Mouse (Mus musculus): Measurements from ENCODE around the gene Map3k21. TPM values are rescaled to one million over a fixed set of nuclear protein-coding genes. Genes with fewer than 3 reads are reported as not detected.
A peak's percentile ranks its signal among the peaks of the same experiment; 100 is the strongest.

Map3k21 gene
- polyA plus RNA-seq, 1 experiment from 2014 or later: 5.8 TPM

- Histone ChIP-seq H3K4me1 (ENCODE audit: control insufficient read depth, insufficient read depth, low read length) (no peaks in the 10 kb centered on the region), H3K9me3 (ENCODE audit: control insufficient read depth, low read length) (no peaks in the 10 kb centered on the region), H3K4me2 (replicated peaks; ENCODE audit: low read depth, low read length) (no peak overlapping the region), H3K9ac (ENCODE audit: low read depth, low read length) (no peak overlapping the region), H3K4me3 (ENCODE audit: low read length) (no peak overlapping the region), H3K27ac (ENCODE audit: low read depth, low read length) (no peak overlapping the region), H3K36me3 (ENCODE audit: control insufficient read depth, insufficient read depth, low read length) (no peaks in the 10 kb centered on the region), H3K27me3 (ENCODE audit: control insufficient read depth, insufficient read depth, low read length) (no peaks in the 10 kb centered on the region)
- ATAC-seq (ENCODE audit: low FRiP score, low TSS enrichment): no peak
- WGBS: 85% methylated on average over 4 of the region's 4 CpGs
These were observed 65.7 kb downstream of the Map3k21 start for GRCm38 (mm10) chr8:125975981-125976380.

DNA sequence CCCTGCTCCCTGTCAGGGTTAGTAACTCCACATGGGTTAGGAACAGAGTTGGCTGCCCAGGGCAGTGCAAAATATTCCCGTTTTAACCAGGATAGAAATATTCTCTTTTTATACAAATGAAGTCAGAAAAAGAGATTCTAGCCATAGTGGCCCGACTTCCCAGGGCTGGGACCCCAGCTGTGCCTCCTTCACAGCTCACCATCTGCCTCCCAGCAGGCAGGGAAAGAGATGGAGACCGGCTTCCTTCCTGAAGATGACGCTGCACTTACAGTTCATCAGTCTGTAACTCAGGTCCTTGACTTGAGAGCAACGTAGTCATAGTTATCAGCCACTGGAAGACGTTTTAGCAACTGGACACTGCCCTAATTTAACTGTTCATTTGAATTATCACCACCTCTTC, 70.6 kb downstream of the Map3k21 start:
- Histone ChIP-seq H3K4me2 (replicated peaks; ENCODE audit: low read depth, low read length) (no peak overlapping the region), H3K9me3 (ENCODE audit: control insufficient read depth, low read length) (no peaks in the 10 kb centered on the region), H3K9ac (ENCODE audit: low read depth, low read length) (no peak overlapping the region), H3K27me3 (ENCODE audit: control insufficient read depth, insufficient read depth, low read length) (no peaks in the 10 kb centered on the region), H3K27ac (ENCODE audit: low read depth, low read length) (no peak overlapping the region), H3K4me3 (ENCODE audit: low read length) (no peak overlapping the region), H3K36me3 (ENCODE audit: control insufficient read depth, insufficient read depth, low read length) (no peaks in the 10 kb centered on the region), H3K4me1 (ENCODE audit: control insufficient read depth, insufficient read depth, low read length) (no peaks in the 10 kb centered on the region)
- ATAC-seq (ENCODE audit: low FRiP score, low TSS enrichment): no peak
- WGBS: 35% methylated on average over 6 of the region's 6 CpGs

GRCm38 (mm10) chr8:125983515-125983914, 73.3 kb downstream of the Map3k21 start:
- Histone ChIP-seq H3K4me3 (ENCODE audit: low read length) (no peak overlapping the region), H3K4me2 (replicated peaks; ENCODE audit: low read depth, low read length) (no peak overlapping the region), H3K36me3 (ENCODE audit: control insufficient read depth, insufficient read depth, low read length) (no peaks in the 10 kb centered on the region), H3K9me3 (ENCODE audit: control insufficient read depth, low read length) (no peaks in the 10 kb centered on the region), H3K27me3 (ENCODE audit: control insufficient read depth, insufficient read depth, low read length) (no peaks in the 10 kb centered on the region), H3K27ac (ENCODE audit: low read depth, low read length) (no peak overlapping the region), H3K9ac (ENCODE audit: low read depth, low read length) (no peak overlapping the region), H3K4me1 (ENCODE audit: control insufficient read depth, insufficient read depth, low read length) (no peaks in the 10 kb centered on the region)
- WGBS: 71% methylated on average over 3 of the region's 3 CpGs
- no peak for ATAC-seq (ENCODE audit: low FRiP score, low TSS enrichment)

- no peak overlapping the region for H3K9ac ChIP-seq (ENCODE audit: low read depth, low read length)
- no peak overlapping the region for H3K27ac ChIP-seq (ENCODE audit: low read depth, low read length)
- no peak overlapping the region for H3K4me2 ChIP-seq (replicated peaks; ENCODE audit: low read depth, low read length)
- 89% methylated on average over 4 of the region's 4 CpGs for WGBS
- no peaks in the 10 kb centered on the region for H3K4me1 ChIP-seq (ENCODE audit: control insufficient read depth, insufficient read depth, low read length)
- no peak for ATAC-seq (ENCODE audit: low FRiP score, low TSS enrichment)
- no peaks in the 10 kb centered on the region for H3K9me3 ChIP-seq (ENCODE audit: control insufficient read depth, low read length)
- no peaks in the 10 kb centered on the region for H3K36me3 ChIP-seq (ENCODE audit: control insufficient read depth, insufficient read depth, low read length)
- H3K4me3 ChIP-seq (ENCODE audit: low read length): no peak overlapping the region
- H3K27me3 ChIP-seq (ENCODE audit: control insufficient read depth, insufficient read depth, low read length): no peaks in the 10 kb centered on the region
These were observed 73.9 kb downstream of the Map3k21 start for GRCm38 (mm10) chr8:125984140-125984539.

- Histone ChIP-seq H3K9me3 (ENCODE audit: control insufficient read depth, low read length) (no peaks in the 10 kb centered on the region), H3K36me3 (ENCODE audit: control insufficient read depth, insufficient read depth, low read length) (no peaks in the 10 kb centered on the region), H3K4me1 (ENCODE audit: control insufficient read depth, insufficient read depth, low read length) (no peaks in the 10 kb centered on the region), H3K27ac (ENCODE audit: low read depth, low read length) (no peak overlapping the region), H3K27me3 (ENCODE audit: control insufficient read depth, insufficient read depth, low read length) (no peaks in the 10 kb centered on the region), H3K4me2 (replicated peaks; ENCODE audit: low read depth, low read length) (no peak overlapping the region), H3K4me3 (ENCODE audit: low read length) (no peak overlapping the region), H3K9ac (ENCODE audit: low read depth, low read length) (no peak overlapping the region)
- ATAC-seq (ENCODE audit: low FRiP score, low TSS enrichment): no peak
- WGBS: 96% methylated on average over 2 of the region's 2 CpGs
These were observed 75.1 kb downstream of the Map3k21 start for GRCm38 (mm10) chr8:125985364-125985763.

DNA sequence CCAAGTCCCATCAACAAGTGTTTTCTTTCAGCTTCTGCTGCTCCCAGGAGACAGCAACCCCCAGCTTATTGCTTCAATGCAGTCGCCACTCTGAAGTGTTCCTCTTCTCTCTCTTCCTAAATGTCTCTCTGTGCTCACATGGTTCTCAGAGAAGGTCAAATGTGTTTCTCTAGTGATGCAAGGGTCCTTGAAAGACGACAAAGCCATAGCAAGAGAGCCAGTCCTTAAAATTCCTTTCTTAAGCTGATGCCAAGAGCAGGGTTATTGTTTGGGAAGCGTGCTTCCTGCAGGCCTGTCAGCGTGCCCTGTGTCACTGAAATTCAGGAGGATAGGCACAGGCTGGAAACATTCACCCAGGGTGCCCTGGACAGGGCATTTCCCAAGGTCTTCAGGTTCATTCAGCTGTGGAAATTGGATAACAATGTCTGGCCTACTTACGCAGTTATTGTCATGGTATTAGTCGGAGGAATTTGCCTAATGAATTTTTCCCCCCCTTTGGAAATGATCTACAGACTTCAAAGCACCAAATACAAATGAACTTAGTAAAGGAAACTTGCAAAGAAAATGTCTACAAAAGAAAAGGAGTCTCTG, 76.8 kb downstream of the Map3k21 start:
- no peak for ATAC-seq (ENCODE audit: low FRiP score, low TSS enrichment)
- Histone ChIP-seq H3K4me1 (ENCODE audit: control insufficient read depth, insufficient read depth, low read length) (no peaks in the 10 kb centered on the region), H3K36me3 (ENCODE audit: control insufficient read depth, insufficient read depth, low read length) (no peaks in the 10 kb centered on the region), H3K9me3 (ENCODE audit: control insufficient read depth, low read length) (no peaks in the 10 kb centered on the region), H3K27ac (ENCODE audit: low read depth, low read length) (no peak overlapping the region), H3K4me3 (ENCODE audit: low read length) (no peak overlapping the region), H3K9ac (ENCODE audit: low read depth, low read length) (no peak overlapping the region), H3K4me2 (replicated peaks; ENCODE audit: low read depth, low read length) (no peak overlapping the region), H3K27me3 (ENCODE audit: control insufficient read depth, insufficient read depth, low read length) (no peaks in the 10 kb centered on the region)
- WGBS: 59% methylated on average over 6 of the region's 6 CpGs

GRCm38 (mm10) chr8:125987996-125988395, 77.7 kb downstream of the Map3k21 start:
- no peak overlapping the region for H3K27ac ChIP-seq (ENCODE audit: low read depth, low read length)
- H3K9ac ChIP-seq (ENCODE audit: low read depth, low read length): no peak overlapping the region
- ATAC-seq (ENCODE audit: low FRiP score, low TSS enrichment): no peak
- H3K27me3 ChIP-seq (ENCODE audit: control insufficient read depth, insufficient read depth, low read length): peaks cover 3% of the 10 kb centered on the region
- 70% methylated on average over 2 of the region's 2 CpGs for WGBS
- no peaks in the 10 kb centered on the region for H3K4me1 ChIP-seq (ENCODE audit: control insufficient read depth, insufficient read depth, low read length)
- H3K4me2 ChIP-seq (replicated peaks; ENCODE audit: low read depth, low read length): no peak overlapping the region
- no peaks in the 10 kb centered on the region for H3K9me3 ChIP-seq (ENCODE audit: control insufficient read depth, low read length)
- no peaks in the 10 kb centered on the region for H3K36me3 ChIP-seq (ENCODE audit: control insufficient read depth, insufficient read depth, low read length)
- no peak overlapping the region for H3K4me3 ChIP-seq (ENCODE audit: low read length)

GRCm38 (mm10) chr8:125993636-125994035, 83.4 kb downstream of the Map3k21 start:
- H3K4me1 ChIP-seq (ENCODE audit: control insufficient read depth, insufficient read depth, low read length): peaks cover 6% of the 10 kb centered on the region
- no peak overlapping the region for H3K4me2 ChIP-seq (replicated peaks; ENCODE audit: low read depth, low read length)
- ATAC-seq (ENCODE audit: low FRiP score, low TSS enrichment): no peak
- H3K9me3 ChIP-seq (ENCODE audit: control insufficient read depth, low read length): no peaks in the 10 kb centered on the region
- no peaks in the 10 kb centered on the region for H3K36me3 ChIP-seq (ENCODE audit: control insufficient read depth, insufficient read depth, low read length)
- H3K4me3 ChIP-seq (ENCODE audit: low read length): no peak overlapping the region
- 66% methylated on average over 9 of the region's 9 CpGs for WGBS
- H3K27me3 ChIP-seq (ENCODE audit: control insufficient read depth, insufficient read depth, low read length): peaks cover 30% of the 10 kb centered on the region
- H3K27ac ChIP-seq (ENCODE audit: low read depth, low read length): no peak overlapping the region
- no peak overlapping the region for H3K9ac ChIP-seq (ENCODE audit: low read depth, low read length)

DNA sequence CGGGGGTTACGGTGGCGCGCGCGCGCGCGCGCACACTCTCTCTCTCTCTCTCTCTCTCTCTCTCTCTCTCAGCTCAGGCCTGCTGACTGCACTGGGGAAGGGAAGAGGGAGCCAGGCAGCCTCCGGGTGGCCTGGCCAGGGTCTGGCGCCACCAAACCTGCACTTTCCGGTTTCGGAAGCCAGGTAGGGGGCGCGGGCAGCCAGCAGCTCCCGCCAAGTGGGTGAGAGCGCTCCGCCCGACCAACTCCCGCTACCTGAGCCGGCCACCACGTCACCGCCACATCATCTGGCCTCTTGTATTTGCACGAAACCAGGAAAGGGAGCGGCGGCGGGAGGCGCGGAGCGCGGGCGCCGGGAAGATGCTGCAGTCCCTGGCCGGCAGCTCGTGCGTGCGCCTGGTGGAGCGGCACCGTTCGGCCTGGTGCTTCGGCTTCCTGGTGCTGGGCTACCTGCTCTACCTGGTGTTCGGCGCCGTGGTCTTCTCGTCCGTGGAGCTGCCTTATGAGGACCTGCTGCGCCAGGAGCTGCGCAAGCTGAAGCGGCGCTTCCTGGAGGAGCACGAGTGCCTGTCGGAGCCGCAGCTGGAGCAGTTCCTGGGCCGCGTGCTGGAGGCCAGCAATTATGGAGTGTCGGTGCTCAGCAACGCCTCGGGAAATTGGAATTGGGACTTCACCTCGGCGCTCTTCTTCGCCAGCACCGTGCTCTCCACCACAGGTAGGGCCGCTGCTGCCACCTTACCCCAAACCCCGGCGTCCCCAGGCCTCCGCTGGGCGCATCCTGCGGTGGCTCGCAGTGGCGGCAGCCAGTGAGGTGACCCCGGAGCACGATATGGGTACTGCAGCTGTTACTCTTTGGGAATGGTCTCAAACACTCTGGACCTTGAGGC, 85.1 kb downstream of the Map3k21 start, which contains the start of gene Kcnk1:
Kcnk1 (plus strand) TSS at position 70 of the 886 bp plus-strand sequence.
- ATAC-seq (ENCODE audit: low FRiP score, low TSS enrichment): peak; percentile 87
- Histone ChIP-seq H3K4me2 (replicated peaks; ENCODE audit: low read depth, low read length) (peak within 1 kb of the TSS; percentile 80), H3K27me3 (ENCODE audit: control insufficient read depth, insufficient read depth, low read length) (peaks cover 30% of the 10 kb centered on the region), H3K4me1 (ENCODE audit: control insufficient read depth, insufficient read depth, low read length) (peaks cover 6% of the 10 kb centered on the region), H3K36me3 (ENCODE audit: control insufficient read depth, insufficient read depth, low read length) (no peaks in the 10 kb centered on the region), H3K9ac (ENCODE audit: low read depth, low read length) (peak within 1 kb of the TSS; percentile 61), H3K4me3 (ENCODE audit: low read length) (peak within 1 kb of the TSS; percentile 61), H3K27ac (ENCODE audit: low read depth, low read length) (peak within 1 kb of the TSS; percentile 81), H3K9me3 (ENCODE audit: control insufficient read depth, low read length) (no peaks in the 10 kb centered on the region)
- under 1% methylated on average over 67 of the region's 73 CpGs for WGBS
